Mouse (Mus musculus) heart, embryonic 14.5 days (tissue): ENCODE results near the gene Ptrh1. TPM values are rescaled to one million over a fixed set of nuclear protein-coding genes. Genes with fewer than 3 reads are reported as not detected.
A peak's percentile ranks its signal among the peaks of the same experiment; 100 is the strongest.

Experiments used
- ATAC-seq: fragments of 200-750 bp; cut with Nextera tagmentation; 2 replicates; pipeline ENCODE4 v1.8.0; 2017; ENCODE audit warnings: low read depth, moderate TSS enrichment; ENCODE audit not compliant: insufficient number of reproducible peaks, insufficient read depth, low FRiP score
- H3K27ac ChIP-seq, 2 experiments: fragments of 200-500 bp in 1 of 2; fragments of 300-500 bp in 1 of 2; sonication (generic) in 1 of 2; replicated peaks in 1 of 2; 2 replicates each; pipeline ENCODE4 v1.5.1; 2012 to 2014; ENCODE audit warnings: low read depth in 2 of 2, low read length in 2 of 2, control low read depth in 1 of 2, mild to moderate bottlenecking in 1 of 2, mixed read lengths in 1 of 2; ENCODE audit not compliant: control insufficient read depth in 1 of 2, insufficient read depth in 1 of 2
- H3K27me3 ChIP-seq: fragments of 300-500 bp; sonication (generic); 2 replicates; pipeline ENCODE4 v1.6.1; 2014; ENCODE audit warnings: mild to moderate bottlenecking, low read length, control low read depth; ENCODE audit not compliant: control insufficient read depth, insufficient read depth
- H3K36me3 ChIP-seq: fragments of 300-500 bp; sonication (generic); 2 replicates; pipeline ENCODE4 v1.6.1; 2014; ENCODE audit warnings: mild to moderate bottlenecking, control low read depth, low read length, mixed read lengths; ENCODE audit not compliant: control insufficient read depth, insufficient read depth
- H3K4me1 ChIP-seq, 2 experiments: fragments of 200-500 bp in 1 of 2; fragments of 300-500 bp in 1 of 2; sonication (generic) in 1 of 2; 2 replicates each; pipeline ENCODE4 v1.6.1; 2012 to 2014; ENCODE audit warnings: low read length in 2 of 2, control low read depth in 1 of 2, mixed read lengths in 1 of 2; ENCODE audit not compliant: control insufficient read depth in 2 of 2, insufficient read depth in 2 of 2
- H3K4me2 ChIP-seq: fragments of 300-500 bp; sonication (generic); 2 replicates; pipeline ENCODE4 v1.6.1; 2014; ENCODE audit warnings: mild to moderate bottlenecking, low read length
- H3K4me3 ChIP-seq, 2 experiments: fragments of 200-500 bp in 1 of 2; fragments of 300-500 bp in 1 of 2; sonication (generic) in 1 of 2; 2 replicates each; pipeline ENCODE4 v1.5.1; 2012 to 2014; ENCODE audit warnings: low read length in 2 of 2, mild to moderate bottlenecking in 2 of 2, control low read depth in 1 of 2, low read depth in 1 of 2, moderate library complexity in 1 of 2; ENCODE audit not compliant: control insufficient read depth in 1 of 2, insufficient read depth in 1 of 2
- H3K9ac ChIP-seq: fragments of 300-500 bp; sonication (generic); 2 replicates; pipeline ENCODE4 v1.6.1; 2014; ENCODE audit warnings: mild to moderate bottlenecking, low read length
- H3K9me3 ChIP-seq: fragments of 300-500 bp; sonication (generic); 2 replicates; pipeline ENCODE4 v1.6.1; 2016; ENCODE audit warnings: low read length, control low read depth; ENCODE audit not compliant: control insufficient read depth
- WGBS: fragments of 180-500 bp; shearing (Covaris S2); extraction: QIAGEN DNeasy Blood & Tissue Kit; methylation state at CpG from one replicate; pipeline ENCODE4 v1.1.7; 2014; 5-methylcytosine and 5-hydroxymethylcytosine counted together
- polyA plus RNA-seq: library from polyadenylated mRNA; unstranded; fragments of >200 nt; fragmentation: Nextera tagmentation; extraction: Ambion mirVana; gene quantifications from 2 replicates; pipeline ENCODE4 v1.2.1, GENCODE M21; 2014

The Ptrh1 gene
- polyA plus RNA-seq, 1 experiment from 2014 or later = 3.6 TPM

GRCm38 (mm10) chr2:32768661-32769285 lies 6.8 kb upstream of the Ptrh1 start:
- ATAC-seq = no peak
- Histone ChIP-seq H3K9me3 (no peaks in the 10 kb centered on the region), H3K9ac (no peak overlapping the region), H3K4me1 (no peaks in the 10 kb centered on the region), H3K27ac (no peak overlapping the region), H3K4me3 (no peak overlapping the region), H3K36me3 (no peaks in the 10 kb centered on the region), H3K4me2 (no peak overlapping the region), H3K27me3 (no peaks in the 10 kb centered on the region)
- WGBS = 47% methylated on average over 19 of the region's 19 CpGs

DNA sequence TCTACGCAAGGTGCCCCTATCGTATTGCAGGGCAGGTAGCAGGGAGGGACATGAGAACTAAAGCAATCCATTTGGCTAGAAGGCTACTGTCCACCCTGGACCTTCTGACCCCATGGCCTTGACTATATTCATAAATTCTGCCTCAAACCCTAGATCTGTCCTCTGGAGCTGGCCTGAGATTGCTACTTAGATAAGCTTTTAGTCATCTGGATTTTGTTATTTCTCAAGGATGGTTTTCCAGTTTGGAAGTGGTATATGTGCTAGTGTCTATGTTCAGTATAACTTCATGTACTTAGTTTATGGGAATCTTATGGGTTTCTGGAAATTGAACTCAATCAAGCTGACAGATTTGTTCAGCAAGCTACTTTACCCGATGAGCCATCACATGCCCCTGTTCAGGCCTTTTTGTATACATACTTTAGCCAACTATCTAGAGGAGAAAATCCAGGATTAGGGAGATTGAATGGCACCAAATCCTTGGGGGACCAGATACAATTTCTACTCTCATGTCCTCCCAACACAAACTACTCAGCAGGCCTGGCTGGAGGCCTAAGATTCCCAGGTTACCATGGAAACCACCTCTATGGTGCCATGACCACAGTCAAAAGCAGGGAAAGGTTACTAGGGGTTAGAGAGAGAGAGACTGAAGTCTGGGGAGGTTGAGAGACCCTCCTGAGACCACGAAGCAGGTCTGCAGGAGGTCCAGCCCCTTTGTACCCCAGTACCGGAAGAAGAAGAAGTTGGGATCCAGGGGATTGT lies 6.1 kb upstream of the Ptrh1 start:
- 88% methylated on average over 5 of the region's 5 CpGs for WGBS
- no peaks in the 10 kb centered on the region for H3K9me3 ChIP-seq
- no peak overlapping the region for H3K27ac ChIP-seq
- no peaks in the 10 kb centered on the region for H3K27me3 ChIP-seq
- no peak for ATAC-seq
- H3K36me3 ChIP-seq = no peaks in the 10 kb centered on the region
- no peaks in the 10 kb centered on the region for H3K4me1 ChIP-seq
- H3K4me2 ChIP-seq = no peak overlapping the region
- no peak overlapping the region for H3K4me3 ChIP-seq
- no peak overlapping the region for H3K9ac ChIP-seq

DNA sequence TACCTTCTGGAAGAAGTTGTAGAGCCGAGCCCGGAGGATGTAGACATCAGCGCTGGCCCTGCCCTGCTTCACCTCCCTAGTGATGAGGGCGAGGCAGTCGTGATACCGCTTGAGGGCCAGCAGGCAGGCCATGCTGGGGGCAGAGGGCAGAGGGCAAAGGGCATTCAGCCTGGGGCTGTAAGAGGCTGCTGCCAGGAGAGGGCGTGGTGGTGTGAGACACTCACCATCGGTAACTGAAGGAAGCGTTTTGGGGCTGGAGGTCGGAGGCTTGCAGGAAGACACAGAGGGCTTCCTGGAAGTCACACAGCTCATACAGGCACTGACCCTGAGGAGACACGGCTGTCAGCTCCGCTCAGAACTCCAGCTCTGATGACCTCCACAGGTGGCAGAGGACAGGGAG lies 3.7 kb upstream of the Ptrh1 start:
- Histone ChIP-seq H3K9ac (no peak overlapping the region), H3K36me3 (no peaks in the 10 kb centered on the region), H3K4me2 (no peak overlapping the region), H3K4me1 (peaks cover 7 to 9% of the 10 kb centered on the region in 2 experiments), H3K9me3 (no peaks in the 10 kb centered on the region), H3K27me3 (no peaks in the 10 kb centered on the region), H3K4me3 (no peak overlapping the region), H3K27ac (no peak overlapping the region)
- WGBS = 29% methylated on average over 12 of the region's 12 CpGs
- ATAC-seq = no peak

- Histone ChIP-seq H3K4me2 (no peak overlapping the region), H3K4me1 (peaks cover 7 to 9% of the 10 kb centered on the region in 2 experiments), H3K4me3 (no peak overlapping the region), H3K27ac (no peak overlapping the region), H3K36me3 (no peaks in the 10 kb centered on the region), H3K9me3 (no peaks in the 10 kb centered on the region), H3K27me3 (no peaks in the 10 kb centered on the region), H3K9ac (no peak overlapping the region)
- 79% methylated on average over 8 of the region's 8 CpGs for WGBS
- no peak for ATAC-seq
Observed at GRCm38 (mm10) chr2:32772626-32773279, 2.8 kb upstream of the Ptrh1 start.

- H3K36me3 ChIP-seq = no peaks in the 10 kb centered on the region
- ATAC-seq = no peak
- peak overlapping the region; percentile 70 for H3K9ac ChIP-seq
- no peaks in the 10 kb centered on the region for H3K9me3 ChIP-seq
- H3K4me1 ChIP-seq = peaks cover 7 to 9% of the 10 kb centered on the region in 2 experiments
- peak overlapping the region; percentile 57 to 73 for H3K4me3 ChIP-seq
- WGBS = 23% methylated on average over 22 of the region's 22 CpGs
- peak overlapping the region; percentile 87 for H3K4me2 ChIP-seq
- H3K27ac ChIP-seq = no peak overlapping the region
- no peaks in the 10 kb centered on the region for H3K27me3 ChIP-seq
Observed at GRCm38 (mm10) chr2:32776192-32776591, 606 bp downstream of the Ptrh1 start.

GRCm38 (mm10) chr2:32778081-32778480 lies 2.5 kb downstream of the Ptrh1 start:
- no peaks in the 10 kb centered on the region for H3K36me3 ChIP-seq
- no peak for ATAC-seq
- H3K4me3 ChIP-seq = no peak overlapping the region
- H3K9ac ChIP-seq = no peak overlapping the region
- no peaks in the 10 kb centered on the region for H3K9me3 ChIP-seq
- WGBS = 93% methylated on average over 6 of the region's 6 CpGs
- peaks cover 7 to 9% of the 10 kb centered on the region in 2 experiments for H3K4me1 ChIP-seq
- H3K4me2 ChIP-seq = no peak overlapping the region
- H3K27me3 ChIP-seq = no peaks in the 10 kb centered on the region
- no peak overlapping the region for H3K27ac ChIP-seq

- WGBS = 13% methylated on average over 8 of the region's 8 CpGs
- Histone ChIP-seq H3K4me1 (peaks cover 9 to 12% of the 10 kb centered on the region in 2 experiments), H3K4me3 (no peak overlapping the region), H3K36me3 (no peaks in the 10 kb centered on the region), H3K4me2 (no peak overlapping the region), H3K27me3 (no peaks in the 10 kb centered on the region), H3K9ac (no peak overlapping the region), H3K27ac (no peak overlapping the region), H3K9me3 (no peaks in the 10 kb centered on the region)
- ATAC-seq = no peak
Observed at GRCm38 (mm10) chr2:32779131-32779530, 3.5 kb downstream of the Ptrh1 start.
